Mouse (Mus musculus) olfactory bulb, adult 2 months (tissue): ENCODE data around the gene Fam129c.

Source experiments
- CTCF ChIP-seq: fragments of 200-500 bp; IDR thresholded peaks from 2 replicates; pipeline ENCODE4 v1.5.1; 2012; ENCODE audit warnings: low read depth, mild to moderate bottlenecking, low read length, moderate library complexity; ENCODE audit not compliant: insufficient read depth
- POLR2A ChIP-seq: fragments of 200-500 bp; IDR thresholded peaks from 2 replicates; pipeline ENCODE4 v1.6.1; 2012; ENCODE audit warnings: mild to moderate bottlenecking, low read depth, low read length, moderate library complexity; ENCODE audit not compliant: insufficient read depth

GRCm38 (mm10) chr8:71629096-71629697 is 31.7 kb downstream of the Fam129c start:
- TF ChIP-seq POLR2A = 0 out of 2 replicates have a peak, but pooled peaks have one; percentile 19
- TF ChIP-seq CTCF = peak; percentile 41; the same call in 1 of the 2 replicates
